Mouse (Mus musculus): ENCODE measurements around the gene Strn4.
A peak's percentile ranks its signal among the peaks of the same experiment; 100 is the strongest.

The Strn4 gene

DNA sequence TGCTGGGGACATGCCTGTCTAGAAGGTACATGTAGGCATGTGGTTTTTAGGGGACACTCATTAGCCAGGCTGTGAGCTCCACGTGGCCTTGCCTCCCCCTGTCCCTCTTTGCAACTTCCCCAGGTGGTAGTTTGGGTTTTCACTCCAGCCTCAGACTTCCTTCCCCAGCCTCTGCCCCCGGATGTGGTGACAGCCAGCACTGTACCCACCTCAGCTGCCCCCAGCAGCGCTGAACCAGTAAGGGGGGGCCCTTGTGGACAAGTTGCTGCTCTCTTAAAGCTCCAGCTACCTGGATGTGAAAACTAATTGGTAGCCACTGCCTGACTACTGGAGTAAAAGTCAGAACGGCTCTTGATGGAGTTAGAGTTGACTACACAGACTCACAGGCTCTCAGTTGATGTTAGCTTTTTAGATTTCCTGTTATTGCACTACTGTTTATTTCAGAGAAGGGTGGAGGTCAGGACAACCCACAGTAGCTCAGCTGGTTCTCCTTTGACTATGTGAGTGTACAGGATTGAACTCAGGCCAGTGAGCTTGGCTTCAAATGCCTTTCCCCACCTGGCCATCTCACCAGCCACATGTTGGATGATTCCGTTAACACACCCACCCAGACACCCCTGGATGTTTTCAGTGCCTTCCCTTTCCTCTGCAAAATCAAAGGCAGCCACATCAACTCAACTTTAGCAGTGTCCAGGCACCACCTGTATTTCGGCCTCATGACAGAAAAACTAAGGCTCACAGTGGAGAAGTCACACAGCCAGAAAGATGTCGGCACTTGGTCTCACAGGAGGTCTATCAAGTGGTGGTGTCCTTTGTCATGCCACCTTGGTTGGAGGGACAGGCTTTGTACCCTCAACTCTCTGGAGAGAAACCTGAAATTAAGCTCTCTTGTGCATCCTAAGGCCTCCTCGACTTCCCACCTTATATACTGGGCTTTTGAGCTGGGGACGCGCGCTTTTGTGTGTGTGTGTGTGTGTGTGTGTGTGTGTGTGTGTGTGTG lies 26.2 kb downstream of the Strn4 start:
- DNase-seq (ENCODE audit: extremely low spot score): no peak

DNA sequence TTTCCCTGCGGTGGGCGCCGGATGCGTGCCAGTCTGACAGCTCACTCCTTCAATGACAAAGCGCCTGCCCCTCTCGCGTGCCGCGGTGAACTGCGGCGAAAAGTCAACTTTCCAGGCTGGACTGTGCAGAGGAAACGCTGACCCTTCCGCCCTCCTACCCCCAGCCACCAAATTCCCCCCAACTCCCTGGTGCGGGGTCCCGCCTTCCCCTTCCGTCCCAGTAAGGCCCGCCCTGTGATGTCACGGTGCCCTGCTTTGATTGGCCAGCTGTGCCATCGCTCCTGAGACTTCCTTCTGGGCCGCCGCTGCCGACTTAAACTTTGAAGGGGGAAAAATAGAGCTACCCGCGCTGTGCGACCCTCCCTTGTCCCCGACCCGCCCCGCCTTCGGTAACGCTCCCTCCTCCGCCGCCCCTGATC lies 27.0 kb downstream of the Strn4 start, which contains the start of gene Prkd2:
Gene Prkd2, plus strand, starts transcription at position 258 of the 419 bp plus-strand sequence.
- peak; percentile 93 for DNase-seq (ENCODE audit: extremely low spot score)

DNA sequence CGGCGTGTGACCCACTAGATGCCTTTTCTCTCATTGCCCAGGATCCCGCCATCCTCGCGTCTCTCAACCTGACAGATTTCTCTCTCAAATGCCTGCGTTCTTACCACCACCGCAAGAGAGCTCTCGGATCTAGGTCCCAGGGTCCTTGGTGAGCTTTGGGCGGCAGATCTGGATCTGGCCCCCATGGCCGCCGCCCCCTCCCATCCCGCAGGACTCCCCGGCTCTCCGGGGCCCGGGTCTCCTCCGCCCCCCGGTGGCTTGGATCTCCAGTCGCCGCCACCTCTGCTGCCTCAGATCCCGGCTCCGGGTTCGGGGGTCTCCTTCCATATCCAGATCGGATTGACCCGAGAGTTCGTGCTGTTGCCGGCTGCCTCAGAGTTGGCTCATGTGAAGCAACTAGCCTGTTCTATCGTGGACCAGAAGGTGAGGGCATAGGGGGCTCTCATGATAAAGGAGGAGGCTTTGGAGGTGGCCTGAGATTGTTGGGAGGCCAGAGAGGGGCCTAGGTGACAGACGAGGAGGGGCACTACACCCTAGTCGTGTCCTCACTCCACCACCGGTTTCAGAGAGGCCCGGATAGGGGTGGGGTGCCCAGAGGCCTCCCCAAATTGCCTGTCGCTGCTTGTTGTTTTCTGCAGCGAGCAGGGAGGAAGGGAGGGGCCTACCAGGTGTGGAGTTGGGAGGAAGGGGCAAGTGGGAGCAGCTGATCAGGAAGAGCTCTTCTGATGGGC lies 27.9 kb downstream of the Strn4 start:
- peak; percentile 32 for DNase-seq (ENCODE audit: extremely low spot score)

DNA sequence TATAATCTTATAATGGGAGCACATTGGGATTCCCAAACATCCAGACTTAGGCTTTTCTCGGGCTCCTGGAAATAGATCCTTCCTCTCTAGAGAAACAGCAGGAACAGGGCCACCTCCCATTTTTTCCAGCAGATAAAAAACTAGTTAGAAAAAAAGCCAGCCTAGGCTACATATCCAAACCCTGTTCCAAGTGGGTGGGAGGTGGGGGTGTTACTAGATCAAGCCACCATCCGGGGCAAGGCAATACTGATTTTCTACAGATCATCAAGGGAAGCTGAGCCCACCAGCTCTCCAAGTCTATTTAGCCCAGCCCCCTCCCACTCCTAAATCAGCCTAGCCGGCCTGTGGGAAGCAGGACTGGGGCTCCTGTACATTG lies 29.0 kb downstream of the Strn4 start:
- DNase-seq (ENCODE audit: extremely low spot score): no peak

DNA sequence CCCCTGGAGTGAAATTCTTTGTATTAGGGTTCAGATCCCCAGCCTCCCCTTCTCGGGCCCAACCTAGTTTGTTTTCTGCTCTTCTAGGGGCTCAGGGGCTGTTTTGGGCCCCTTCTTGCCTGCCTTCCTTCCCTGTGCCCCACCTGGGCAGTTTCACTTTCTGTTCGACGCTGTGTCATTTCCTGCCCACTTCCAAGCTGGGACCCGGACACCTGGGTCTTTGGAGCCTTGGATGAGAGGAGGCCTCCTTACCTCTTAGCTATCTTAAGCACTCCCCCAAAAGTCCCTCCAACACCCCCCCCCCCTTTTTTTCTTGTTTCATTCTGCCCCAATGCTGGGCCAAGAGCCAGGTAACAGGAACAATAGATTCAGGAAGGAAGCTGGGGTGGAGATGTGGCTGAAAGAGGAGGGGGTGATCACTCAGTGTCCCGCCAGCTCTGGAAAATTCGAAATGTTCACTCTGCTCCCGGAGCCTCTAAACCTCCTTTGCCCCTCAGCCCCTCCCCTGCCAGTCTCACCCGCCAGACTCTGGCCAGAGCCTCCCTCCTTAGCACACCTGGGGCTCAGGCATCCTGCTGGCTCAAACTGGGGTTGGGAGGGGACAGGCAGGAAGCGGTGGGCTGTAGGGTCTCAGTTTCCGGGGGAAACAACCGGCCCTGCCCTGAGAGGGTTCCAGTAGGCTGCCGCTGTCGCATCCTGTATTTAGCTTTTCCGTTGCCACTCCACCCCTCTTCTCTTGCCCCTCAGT lies 29.6 kb downstream of the Strn4 start:
- DNase-seq (ENCODE audit: extremely low spot score): peak; percentile 17

DNA sequence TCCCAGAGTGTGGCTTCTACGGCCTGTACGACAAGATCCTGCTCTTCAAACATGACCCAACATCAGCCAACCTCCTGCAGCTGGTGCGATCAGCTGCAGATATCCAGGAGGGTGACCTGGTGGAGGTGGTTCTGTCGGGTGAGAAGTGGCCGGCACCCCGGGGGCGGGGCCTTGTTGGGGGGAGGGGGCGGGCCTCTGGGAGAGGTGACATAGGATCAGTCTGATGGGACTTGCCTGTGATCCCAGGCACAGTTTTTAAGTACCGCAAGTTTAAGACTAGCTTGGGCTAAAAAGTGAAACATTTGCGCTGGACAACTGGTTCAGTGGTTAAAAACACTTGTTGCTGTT lies 30.1 kb downstream of the Strn4 start:
- DNase-seq (ENCODE audit: extremely low spot score): peak; percentile 20

DNA sequence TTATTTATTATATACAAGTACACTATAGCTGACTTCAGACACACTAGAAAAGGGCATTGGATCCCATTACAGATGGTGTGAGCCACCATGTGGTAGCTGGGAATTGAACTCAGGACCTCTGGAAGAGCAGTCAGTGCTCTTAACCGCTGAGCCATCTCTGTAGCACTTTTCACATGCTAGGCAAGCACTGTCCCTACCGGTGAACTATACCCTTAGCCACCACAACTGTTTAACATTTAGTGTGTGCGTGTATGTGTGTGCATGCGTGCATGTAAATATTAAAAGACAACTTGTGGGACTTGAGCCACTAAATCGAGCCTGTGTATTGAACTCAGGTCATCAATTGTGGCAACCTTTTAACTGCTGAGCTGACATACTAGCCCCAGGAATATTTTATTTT lies 31.1 kb downstream of the Strn4 start:
- DNase-seq (ENCODE audit: extremely low spot score): no peak

DNA sequence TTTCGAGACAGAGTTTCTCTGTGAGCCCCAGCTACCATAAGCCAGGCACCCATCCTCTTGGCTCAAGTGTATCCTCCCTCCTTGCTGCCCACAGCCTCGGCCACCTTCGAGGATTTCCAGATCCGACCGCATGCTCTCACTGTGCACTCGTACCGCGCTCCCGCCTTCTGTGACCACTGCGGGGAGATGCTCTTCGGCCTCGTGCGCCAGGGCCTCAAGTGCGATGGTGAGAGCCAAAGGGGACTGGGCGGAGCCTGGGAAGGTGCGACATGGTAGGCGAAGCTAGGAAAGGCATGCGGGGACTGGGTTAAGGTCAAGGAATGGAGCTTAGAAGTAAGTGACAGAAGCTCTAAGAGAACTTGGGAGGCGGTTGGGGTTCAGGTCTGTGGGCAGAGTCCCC lies 31.8 kb downstream of the Strn4 start:
- DNase-seq (ENCODE audit: extremely low spot score): no peak

DNA sequence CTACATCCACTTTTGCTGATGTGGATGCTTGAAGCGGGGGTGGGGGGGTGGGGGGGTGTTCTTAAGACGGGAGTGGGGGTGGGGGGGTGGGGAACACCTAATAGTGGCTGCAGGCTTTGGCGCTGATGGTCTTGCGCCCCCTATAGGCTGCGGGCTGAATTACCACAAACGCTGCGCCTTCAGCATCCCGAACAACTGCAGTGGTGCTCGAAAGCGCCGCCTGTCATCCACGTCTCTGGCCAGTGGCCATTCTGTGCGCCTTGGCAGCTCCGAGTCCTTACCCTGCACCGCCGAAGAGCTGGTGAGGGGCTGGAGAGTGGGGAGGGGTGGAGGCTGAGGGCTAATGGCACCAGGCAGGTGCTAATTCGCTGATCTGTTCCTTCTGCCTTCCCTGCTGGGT lies 32.9 kb downstream of the Strn4 start:
- DNase-seq (ENCODE audit: extremely low spot score): peak; percentile 47

DNA sequence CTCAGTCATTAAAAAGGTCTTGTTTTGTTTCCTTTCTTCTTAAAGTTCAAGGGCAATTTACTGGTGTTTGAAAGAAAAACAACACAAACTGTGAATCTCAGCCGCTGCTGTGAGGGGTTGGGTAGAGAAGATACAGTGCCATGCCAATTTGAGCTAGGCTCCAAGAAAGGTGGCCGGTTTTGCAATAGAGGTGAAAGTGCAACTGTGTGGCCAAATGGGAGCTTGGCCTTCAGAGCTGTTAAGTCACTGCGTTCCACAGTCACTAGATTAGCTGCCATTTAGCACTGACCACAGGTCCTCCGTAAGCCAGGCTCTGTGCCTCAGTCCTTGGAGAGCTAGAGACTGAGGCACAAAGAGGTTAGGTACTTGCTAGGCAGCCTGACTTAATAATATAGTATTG lies 35.9 kb downstream of the Strn4 start:
- DNase-seq (ENCODE audit: extremely low spot score): no peak

DNA sequence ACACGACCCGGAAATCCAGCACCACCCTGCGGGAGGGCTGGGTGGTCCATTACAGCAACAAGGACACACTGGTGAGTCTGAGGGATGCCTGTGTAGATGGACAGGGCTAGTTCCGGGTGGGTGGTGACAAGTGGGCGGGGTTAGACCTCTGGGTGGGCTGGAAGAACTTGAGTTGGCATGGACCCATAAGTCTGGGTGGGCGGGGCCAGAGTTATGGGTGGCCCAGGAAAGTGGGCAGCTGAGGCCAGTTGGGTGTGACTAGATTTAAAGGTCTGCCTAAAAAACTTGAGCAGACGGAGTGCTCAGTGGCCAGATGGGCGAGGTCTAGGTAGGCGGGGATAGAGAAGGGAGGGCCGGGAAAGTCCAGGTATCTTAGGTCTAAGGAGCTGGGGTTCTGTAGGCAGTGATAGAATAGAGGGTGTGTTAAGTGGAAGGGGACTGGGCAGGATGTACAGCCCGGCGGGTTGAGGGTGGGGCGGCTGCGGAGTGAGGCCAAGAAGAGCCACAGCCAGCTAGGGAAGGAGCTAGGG lies 37.7 kb downstream of the Strn4 start:
- DNase-seq (ENCODE audit: extremely low spot score): no peak

DNA sequence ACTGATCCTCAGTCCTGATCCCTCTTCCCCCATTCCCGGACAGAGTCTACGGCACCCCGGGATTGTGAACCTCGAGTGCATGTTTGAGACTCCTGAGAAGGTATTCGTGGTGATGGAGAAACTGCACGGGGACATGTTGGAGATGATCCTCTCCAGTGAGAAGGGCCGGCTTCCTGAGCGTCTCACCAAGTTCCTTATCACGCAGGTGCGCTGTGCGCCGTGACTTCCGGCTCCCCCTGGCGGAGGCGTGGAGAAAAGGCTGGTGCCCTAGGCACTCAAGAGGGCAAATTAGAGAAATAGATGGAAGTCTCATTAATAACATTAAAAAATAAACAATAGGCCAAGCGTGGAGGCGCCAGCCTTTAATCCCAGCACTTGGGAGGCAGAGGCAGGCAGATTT lies 42.6 kb downstream of the Strn4 start:
- DNase-seq (ENCODE audit: extremely low spot score): no peak

DNA sequence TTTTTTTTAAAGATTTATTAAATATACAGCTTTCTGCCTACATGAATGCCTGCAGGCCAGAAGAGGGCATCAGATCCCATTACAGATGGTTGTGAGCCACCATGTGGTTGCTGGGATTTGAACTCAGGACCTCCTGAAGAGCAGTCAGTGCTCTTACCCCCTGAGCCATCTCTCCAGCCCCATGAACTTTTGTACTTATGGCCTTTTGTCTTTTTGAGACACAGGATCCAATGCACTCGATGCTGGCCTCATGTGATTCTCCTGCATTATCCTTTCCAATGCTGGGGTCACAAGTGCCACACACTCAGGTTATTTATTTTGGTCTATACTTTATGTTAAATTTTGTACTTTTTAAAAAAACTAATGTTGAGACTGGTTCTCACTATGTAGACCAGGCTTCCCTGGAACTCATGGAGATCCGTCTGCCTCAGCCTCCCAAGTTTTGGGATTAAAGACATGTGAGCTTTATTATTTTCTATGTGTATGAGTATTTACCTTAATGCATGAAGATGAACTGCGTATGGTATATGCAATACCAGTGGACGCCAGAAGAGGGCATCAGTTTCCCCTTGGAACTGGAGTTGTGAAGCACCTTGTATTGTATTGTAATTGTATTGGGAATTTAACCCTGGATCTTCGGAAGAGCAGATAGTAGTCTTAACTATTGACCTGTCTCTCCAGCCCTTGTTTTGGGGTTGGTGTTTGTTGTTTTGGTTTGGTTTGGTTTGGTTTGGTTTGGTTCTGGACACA lies 44.4 kb downstream of the Strn4 start:
- peak; percentile 66 for DNase-seq (ENCODE audit: extremely low spot score)

DNA sequence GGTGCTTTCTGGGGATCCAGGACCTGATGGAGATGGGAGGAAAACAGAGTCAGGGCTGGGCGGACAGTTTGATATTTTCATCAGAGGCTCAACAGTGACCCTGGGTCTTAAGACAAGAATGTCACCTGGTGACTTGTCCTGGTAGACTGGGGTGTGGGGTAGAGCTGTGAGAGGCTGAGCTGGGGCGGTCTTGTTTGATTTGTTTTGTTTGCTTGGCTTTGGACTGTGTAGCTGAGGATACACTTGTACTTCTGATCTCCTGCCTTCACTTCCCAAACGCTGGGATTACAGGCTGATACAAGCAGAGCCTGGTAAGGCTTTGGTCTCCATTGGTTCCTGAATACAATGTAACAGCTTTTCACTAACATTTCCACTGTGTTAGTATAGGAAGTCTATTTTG lies 51.8 kb downstream of the Strn4 start:
- no peak for DNase-seq (ENCODE audit: extremely low spot score)

DNA sequence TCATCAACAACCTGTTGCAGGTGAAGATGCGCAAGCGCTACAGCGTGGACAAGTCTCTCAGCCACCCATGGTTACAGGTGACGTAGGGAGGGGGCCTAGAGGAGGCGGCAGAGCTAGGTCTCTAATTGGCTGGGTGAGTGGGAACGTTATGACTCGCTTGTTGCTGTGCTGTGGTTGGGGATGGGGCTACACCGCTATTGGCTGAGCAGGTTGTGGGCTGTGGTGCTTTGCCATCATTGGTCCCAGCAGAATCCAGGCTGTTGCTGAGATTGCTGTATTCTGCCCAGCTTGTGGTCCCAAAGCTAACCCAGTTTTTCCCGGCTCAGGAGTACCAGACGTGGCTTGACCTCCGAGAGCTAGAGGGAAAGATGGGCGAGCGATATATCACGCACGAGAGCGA lies 53.8 kb downstream of the Strn4 start:
- peak; percentile 76 for DNase-seq (ENCODE audit: extremely low spot score)

DNA sequence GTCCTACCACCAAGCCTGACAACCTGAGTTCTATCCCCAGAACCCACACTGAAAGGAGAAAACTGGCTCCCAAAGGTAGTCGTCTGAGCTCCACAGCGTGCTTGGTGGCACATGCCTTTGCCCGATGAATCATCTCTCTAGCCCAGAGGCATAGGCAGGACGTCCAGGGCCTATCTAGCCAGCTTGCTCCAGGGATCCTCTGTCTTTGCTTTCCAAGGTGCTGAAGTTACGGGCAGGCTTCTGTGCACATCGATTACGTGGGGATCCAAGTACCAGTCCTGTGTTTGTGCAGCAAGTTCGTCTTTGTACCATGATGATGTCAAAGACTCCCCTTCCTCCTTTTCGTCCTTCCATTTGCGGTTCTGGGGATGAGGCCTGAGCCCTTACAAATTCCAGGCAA lies 55.9 kb downstream of the Strn4 start:
- DNase-seq (ENCODE audit: extremely low spot score): no peak

DNA sequence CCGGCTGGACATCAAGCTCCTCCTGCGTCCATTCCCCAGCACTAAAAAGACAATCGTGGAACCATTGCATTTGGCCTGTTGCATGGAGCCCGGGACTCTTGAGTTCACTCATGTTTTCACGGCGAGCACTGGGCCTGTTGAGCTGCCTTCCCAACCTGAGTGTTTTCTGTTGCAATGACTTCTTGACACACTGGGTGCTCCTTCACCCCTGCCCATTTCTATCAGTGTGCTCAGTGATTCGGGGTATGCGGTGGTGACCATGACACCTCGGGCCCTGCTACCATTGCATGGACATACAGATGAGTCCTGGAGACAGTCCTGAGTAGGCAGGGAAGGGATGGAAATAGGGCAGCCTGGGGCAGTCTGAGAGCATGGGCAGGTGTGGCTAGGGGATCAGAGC lies 56.8 kb downstream of the Strn4 start:
- DNase-seq (ENCODE audit: extremely low spot score): no peak

DNA sequence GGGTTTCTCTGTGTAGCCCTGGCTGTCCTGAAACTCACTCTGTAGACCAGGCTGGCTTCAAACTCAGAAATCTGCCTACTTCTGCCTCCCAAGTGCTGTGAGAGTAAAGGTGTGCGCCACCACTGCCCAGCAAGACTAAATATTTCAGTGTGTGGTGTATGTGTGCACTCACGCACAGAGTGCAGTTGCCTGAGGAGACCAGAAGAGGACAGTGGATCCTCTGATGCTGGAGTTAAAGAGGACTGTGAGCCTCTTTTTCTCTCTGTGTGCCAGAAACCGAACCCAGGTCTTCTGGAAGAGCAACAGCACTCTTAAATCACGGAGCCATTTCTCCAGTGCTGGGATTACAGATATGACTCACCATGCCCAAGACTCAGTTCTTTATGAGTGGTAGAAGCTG lies 57.7 kb downstream of the Strn4 start:
- no peak for DNase-seq (ENCODE audit: extremely low spot score)

DNA sequence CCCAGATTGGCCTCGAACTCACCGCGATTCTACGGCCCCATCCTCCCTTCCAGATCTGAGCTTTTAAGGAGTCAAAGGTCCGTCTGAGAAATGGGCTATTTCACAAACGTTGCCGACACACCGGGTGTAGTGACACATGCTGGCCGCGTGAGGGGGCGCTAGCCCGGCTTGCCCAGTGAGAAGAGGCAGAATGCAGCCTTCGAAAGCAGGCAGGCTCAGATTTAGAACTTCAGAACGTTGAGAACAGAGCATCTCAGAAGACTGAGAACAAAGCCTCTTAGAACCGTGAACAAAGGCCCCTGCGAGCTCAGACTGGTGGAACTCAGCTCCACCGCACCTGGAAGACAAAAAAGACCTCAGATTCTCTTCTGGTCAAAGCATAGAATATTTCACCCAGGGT lies 58.5 kb downstream of the Strn4 start:
- peak; percentile 80 for DNase-seq (ENCODE audit: extremely low spot score)

DNA sequence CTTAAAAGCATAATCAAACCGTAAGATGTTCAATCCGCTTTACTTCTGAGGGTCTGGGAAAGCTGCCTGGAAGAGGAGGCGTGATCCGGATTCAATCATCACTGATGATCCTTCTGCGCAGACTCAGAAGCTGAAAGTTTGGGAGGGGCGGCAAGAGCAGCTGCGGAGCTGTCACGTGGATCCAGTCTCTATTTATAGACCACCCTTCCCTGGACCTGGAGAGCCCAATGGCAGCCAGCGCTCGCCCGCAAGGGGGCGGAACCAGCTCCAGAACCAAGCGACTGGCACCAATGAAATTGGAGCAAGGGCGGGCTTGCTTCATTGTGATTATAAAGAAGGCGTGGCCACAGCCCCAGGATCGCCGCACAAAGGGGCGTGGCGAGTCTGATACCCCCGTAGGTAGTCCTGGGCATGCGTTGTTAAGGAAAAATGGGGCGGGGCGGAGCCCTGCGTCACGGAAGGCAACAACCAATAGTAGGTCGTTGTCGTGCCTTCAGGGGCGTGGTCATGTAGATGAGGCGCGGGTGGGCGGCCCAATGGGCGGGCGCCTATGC lies 59.1 kb downstream of the Strn4 start:
- DNase-seq (ENCODE audit: extremely low spot score): peak; percentile 100

DNA sequence AGATGAGACGGTGACA lies 59.4 kb downstream of the Strn4 start, which contains the start of gene Dact3:
Gene Dact3, plus strand, starts transcription at position 8 of the 16 bp plus-strand sequence.
- no peak for DNase-seq (ENCODE audit: extremely low spot score)

DNA sequence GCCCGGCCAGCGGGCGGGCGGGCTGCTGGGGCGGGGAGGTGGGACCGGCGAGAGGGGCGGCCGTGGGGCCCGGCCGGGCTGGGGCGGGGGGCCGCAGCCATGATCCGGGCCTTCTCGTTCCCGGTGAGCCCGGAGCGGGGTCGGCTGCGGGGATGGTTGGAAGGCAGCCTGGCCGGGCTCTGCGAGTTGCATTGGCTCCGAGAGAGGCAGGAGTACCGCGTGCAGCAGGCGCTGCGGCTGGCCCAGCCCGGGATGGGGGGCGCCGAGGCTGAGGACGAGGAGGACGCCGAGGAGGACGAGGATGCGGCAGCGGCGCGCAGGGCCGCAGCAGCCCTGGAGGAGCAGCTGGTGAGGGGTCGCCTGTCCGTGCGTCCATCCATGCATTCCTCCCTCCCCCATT lies 59.6 kb downstream of the Strn4 start:
- no peak for DNase-seq (ENCODE audit: extremely low spot score)

Data from embryo, embryonic 9.5 days (tissue).